Mouse (Mus musculus) spleen, adult 18-20 months (tissue): Measurements from ENCODE around the gene Dot1l.
A peak's percentile ranks its signal among the peaks of the same experiment; 100 is the strongest.

Experiments
- DNase-seq, 2 experiments: peaks; one replicate each; pipeline ENCODE4 v3.0.0; 2022; ENCODE audit warnings: mixed read lengths in 2 of 2

Gene Dot1l

DNA sequence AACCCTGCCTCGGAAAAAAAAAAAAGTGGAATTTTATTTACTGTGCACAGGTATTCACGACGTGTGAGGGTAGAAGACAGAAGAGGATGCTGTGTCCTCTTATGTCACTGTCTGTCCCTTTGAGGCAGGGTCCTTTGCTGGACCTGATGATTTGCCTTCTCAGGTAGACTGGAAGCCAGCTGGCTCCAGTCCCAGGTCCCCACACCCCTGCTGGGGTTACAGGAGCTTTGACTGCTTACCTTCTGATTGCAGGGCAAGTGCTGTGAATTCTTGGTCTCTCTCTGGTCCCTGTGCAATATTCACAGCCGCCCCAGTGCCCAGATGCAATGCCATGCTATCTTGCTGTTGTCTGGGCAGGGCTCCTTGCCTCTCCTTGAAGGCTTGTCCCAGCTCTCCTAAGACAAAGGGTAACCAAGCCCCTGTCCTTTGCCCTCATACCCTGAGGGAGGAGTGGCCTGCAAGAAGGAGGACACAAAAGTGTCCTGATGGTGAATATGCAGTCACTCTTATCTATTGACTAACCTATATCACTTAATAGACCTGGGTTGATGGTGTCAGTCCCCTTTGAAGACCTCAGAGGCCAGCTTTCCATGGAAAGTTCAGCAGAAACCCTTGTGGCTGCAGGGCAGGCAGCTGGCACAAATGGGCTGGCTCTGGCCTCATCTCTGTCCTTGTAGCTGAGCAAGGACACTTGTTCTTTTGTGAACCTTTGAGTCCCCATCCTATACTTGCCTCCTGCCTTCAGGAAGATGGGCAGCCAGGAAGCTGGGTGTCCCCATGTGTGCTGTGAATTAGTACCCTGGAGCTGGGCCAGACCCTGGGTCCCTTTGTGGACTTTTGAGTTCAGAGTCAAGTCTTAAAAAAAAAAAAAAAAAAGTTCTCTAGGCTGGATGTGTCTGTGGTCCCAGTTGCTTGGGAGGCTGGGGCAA, 5.9 kb downstream of the Dot1l start:
- DNase-seq = no peak

- no peak for DNase-seq
Measured at GRCm38 (mm10) chr10:80761821-80762220, 6.8 kb downstream of the Dot1l start.

GRCm38 (mm10) chr10:80763502-80763901, 8.5 kb downstream of the Dot1l start:
- no peak for DNase-seq

- DNase-seq = no peak
Measured at GRCm38 (mm10) chr10:80765746-80766145, 10.7 kb downstream of the Dot1l start.

DNA sequence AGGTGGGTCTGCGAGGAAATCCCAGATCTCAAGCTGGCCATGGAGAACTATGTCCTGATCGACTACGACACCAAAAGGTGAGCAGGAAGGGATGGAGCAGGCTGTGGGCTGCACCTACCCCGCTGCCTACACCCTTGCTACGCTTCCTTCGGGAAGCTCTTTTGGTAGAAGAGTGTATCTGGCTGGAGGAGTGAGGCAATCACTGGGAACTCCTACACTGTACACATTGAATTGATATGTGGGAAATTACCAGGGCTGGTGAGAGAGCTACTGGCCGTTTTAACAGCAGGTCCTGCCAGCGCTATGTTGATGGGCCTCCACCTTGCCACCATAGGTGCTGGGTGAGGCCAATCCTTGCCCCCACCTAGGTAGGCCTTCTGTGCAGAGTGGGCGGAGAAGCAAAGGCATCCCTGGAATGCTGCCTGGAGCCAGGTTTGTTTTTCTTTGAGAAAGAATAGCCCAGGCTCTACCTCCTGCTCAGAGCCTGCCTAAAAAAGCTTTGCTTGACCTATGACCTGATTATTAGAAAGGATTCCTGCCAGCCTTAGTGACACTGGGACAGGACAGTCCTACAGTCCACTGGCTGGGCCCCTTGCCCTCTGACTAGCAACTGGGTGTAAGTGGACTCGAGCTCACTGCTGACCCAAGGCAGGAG, 11.3 kb downstream of the Dot1l start:
- no peak for DNase-seq

- no peak for DNase-seq
Measured at GRCm38 (mm10) chr10:80768365-80768764, 13.4 kb downstream of the Dot1l start.

DNA sequence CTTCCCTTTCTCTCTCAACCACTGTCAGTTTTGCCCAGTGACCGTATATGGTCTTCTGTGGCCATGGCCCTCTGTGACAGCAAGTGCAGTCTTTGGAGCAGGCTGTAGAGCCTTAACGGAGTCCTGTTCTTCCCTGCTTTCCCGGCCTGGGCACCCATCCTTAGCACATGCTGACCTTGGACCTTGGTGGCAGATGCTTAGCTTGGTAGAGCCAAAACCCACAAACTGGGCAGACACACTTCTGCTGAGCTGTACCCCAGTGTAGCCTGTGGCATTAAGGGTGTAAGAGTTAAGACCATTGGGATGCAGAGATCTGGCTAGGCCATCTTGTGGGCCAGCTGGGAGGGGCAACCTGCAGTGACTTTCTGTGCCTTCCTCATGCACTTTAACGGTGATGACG, 18.8 kb downstream of the Dot1l start:
- DNase-seq = no peak

- DNase-seq = peak in 1 of 2 experiments; percentile 63
Measured at GRCm38 (mm10) chr10:80774549-80774948, 19.5 kb downstream of the Dot1l start.

GRCm38 (mm10) chr10:80774981-80775380, 20.0 kb downstream of the Dot1l start:
- no peak for DNase-seq

DNA sequence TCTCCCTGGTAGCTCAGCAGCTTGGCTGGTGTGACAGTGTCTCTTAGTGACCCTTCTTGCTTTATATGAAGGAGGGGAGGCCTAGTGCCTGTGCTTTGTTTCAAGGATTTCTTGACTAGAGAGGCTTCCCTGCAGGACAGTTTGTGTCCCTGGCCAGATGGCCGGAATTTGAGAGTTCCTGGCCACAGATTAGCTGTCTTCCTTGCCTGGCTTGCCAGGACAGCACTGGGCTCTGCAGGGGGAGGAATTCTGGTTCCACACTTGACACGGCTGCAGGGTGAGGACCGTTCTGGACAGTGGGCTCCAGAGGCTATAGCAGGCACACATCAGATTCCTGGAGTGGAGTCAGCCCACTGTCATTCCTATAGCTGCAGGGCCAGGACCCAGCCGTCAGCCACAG, 20.7 kb downstream of the Dot1l start:
- no peak for DNase-seq

GRCm38 (mm10) chr10:80776358-80776869, 21.4 kb downstream of the Dot1l start:
- no peak for DNase-seq

GRCm38 (mm10) chr10:80777123-80777522, 22.1 kb downstream of the Dot1l start:
- no peak for DNase-seq

DNA sequence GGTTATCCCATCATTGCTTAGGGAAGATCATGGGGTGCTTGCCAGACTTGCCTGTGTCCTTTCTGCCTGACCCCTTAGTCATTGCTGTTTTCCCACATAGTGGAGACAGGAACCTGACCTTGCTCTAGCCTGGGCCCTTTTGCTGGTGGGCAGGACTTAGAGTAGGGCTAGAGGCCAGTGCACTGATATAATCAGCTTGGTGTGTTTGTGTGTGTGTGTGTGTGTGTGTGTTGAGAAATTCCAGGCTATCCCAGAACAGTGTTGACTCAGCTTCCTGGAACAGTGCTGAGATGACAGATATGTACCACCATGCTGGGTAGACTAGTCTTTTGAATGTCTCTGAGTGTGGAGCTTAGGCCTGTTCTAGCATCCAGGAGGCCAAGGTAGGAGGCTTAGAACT, 24.6 kb downstream of the Dot1l start:
- DNase-seq = no peak

DNA sequence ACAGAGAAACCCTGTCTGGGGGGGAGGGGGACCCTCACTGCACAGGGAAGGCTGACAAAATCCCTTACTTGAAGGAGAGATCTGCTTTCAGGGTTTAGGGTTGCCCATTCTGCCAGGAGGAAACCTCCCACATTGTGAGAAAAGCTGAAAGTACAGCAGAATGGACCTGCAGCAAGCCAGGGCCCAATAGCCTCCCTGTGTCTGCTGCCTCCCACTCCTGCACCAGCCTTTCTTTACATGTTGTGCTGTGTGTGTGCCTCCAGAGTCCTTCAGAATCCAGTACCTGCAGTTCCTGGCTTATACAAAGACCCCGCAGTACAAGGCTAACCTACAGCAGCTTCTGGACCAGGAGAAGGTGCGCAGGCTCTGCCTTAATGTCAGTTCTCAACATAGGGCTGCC, 29.3 kb downstream of the Dot1l start:
- DNase-seq = no peak

DNA sequence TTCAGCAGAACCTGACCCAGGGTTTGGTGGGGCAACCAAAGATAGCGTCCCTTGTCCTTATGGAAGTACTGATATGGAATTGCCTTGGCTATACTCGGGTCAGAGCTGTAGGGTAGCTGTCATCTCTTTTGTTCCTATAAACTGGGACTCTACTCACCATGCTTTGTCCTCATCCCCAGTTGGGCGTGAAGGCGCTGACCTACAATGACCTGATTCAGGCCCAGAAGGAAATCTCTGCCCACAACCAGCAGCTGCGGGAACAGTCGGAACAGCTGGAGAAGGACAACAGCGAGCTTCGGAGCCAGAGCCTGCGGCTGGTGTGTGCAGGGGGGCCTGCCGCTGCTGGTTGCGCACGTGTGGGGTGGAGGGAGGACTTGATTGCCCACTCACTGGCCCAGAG, 29.9 kb downstream of the Dot1l start:
- no peak for DNase-seq

GRCm38 (mm10) chr10:80785963-80786362, 31.0 kb downstream of the Dot1l start:
- no peak for DNase-seq

DNA sequence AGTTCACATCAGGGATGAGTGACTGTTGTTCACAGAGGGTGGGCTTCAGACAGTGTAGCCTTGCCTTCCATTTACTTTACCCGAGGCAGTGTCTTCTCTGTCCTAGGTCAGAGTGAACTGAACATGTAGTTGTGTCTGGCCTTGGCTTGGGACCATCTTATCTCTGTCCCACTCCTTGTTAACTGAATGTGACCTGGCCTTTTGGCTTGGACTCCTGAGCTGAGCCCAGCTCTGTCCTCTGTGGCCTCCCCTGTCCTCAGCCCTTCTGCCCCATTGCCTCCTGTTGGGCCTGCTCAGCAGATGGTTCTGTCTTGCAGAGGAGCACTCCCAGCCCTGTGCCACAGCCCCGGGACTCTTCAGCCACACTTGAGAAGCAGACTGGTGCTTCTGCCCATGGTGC, 32.5 kb downstream of the Dot1l start:
- no peak for DNase-seq

DNA sequence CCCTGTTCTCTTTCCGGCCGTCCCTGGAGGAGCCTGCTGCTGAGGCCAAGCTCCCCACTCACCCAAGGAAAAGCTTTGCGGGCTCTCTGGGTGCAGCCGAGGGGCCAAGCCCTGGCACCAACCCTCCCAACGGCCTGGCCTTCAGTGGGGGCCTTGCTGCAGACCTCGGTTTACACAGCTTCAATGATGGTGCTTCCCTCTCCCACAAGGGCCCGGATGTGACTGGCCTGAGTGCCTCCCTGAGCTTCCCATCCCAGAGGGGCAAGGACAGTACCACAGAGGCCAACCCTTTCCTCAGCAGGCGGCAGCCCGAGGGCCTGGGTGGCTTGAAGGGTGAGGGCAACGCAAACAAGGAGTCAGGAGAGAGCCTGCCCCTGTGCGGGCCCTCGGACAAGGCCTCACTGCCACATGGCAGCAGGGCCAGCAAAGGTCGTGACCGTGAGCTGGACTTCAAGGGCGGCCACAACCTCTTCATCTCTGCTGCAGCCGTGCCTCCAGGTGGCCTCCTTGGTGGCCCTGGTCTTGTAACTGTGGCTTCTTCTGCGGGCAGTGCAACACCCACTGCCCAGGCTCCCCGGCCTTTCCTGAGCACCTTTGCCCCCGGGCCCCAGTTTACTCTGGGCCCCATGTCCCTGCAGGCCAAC, 35.9 kb downstream of the Dot1l start:
- DNase-seq = no peak

DNA sequence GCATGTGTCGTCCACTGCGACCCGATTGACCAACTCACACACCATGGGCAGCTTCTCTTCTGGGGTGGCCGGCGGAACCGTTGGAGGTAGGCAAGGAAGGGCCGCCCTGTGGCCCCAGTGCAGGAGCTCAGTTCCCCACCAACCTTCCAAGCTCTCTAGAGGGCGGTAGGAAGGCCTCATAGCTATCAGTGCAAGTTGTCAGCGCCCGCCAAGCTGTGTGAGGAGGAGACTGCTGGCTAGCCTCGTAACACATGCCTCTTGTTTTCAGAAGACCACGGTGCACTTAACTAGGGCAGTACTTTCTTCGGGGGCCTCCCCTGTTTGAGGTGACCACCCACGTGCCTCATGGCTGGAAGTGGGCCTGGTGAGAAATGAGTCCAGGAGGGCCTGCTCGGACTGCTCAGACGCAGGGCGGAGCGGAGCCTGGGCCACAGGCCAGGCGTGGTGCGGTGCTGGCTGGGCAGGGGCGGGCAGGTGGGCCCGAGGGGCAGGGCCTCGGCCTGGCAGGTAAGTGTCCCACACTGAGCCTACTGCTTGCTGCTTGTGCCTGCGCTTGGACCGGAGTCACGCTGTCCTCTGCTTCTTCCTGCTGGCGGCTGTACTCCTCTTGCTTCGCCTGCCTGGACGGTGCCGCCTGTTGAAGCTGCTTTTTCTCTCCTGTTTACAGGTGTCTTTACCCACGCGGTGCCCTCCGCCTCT, 36.6 kb downstream of the Dot1l start:
- DNase-seq = no peak

DNA sequence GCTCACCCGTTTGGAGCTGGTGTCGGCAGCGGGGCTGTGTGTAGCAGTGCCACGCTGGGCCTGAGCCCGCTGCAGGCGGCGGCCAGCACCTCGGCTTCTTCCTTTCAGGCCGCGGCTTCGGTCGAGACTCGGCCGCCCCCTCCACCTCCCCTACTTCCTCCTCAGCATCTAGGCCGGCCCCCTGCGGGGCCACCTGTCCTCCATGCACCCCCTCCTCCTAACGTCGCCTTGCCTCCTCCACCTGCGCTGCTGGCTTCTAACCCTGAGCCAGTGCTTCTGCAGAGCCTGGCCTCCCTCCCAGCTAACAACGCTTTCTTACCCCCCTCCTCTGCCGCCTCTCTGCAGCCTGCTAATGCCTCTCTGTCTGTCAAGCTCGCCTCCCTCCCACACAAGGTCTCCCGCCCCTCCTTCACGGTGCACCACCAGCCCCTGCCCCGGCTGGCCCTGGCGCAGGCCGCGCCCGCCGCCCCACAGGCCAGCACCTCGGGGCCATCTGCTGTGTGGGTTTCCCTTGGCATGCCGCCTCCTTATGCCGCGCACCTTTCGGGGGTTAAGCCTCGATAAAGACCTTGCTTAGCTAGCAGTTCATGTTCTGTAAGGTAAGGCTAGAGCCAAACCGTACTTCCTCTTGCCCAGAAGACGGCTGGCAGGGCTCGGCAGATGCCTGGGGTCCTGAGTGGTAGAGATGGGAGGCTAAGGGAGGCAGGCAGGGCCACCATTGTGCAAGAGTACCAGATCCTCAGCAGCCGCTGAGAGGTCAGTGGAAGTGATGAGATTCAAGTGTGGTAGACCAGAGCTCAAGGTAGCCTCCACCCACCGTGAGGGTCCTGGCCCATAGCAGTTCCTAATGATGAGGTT, 37.4 kb downstream of the Dot1l start:
- DNase-seq = no peak

GRCm38 (mm10) chr10:80793033-80793784, 38.2 kb downstream of the Dot1l start:
- no peak for DNase-seq
